Mouse (Mus musculus) ES-Bruce4 (cell line): ENCODE results near the gene Trim46.

ENCODE experiments used
- CTCF ChIP-seq: IDR thresholded peaks from one replicate; pipeline ENCODE4 v1.8.1; 2011; ENCODE audit warnings: low read depth, low read length
- POLR2A ChIP-seq: IDR thresholded peaks from one replicate; pipeline ENCODE4 v1.8.1; 2011; ENCODE audit warnings: low read length; ENCODE audit not compliant: insufficient read depth

- TF ChIP-seq CTCF (no peak), POLR2A (no peak)
These were observed 36.4 kb downstream of the Trim46 start for GRCm38 (mm10) chr3:89209731-89210130.
